In the genomic region with DNA sequence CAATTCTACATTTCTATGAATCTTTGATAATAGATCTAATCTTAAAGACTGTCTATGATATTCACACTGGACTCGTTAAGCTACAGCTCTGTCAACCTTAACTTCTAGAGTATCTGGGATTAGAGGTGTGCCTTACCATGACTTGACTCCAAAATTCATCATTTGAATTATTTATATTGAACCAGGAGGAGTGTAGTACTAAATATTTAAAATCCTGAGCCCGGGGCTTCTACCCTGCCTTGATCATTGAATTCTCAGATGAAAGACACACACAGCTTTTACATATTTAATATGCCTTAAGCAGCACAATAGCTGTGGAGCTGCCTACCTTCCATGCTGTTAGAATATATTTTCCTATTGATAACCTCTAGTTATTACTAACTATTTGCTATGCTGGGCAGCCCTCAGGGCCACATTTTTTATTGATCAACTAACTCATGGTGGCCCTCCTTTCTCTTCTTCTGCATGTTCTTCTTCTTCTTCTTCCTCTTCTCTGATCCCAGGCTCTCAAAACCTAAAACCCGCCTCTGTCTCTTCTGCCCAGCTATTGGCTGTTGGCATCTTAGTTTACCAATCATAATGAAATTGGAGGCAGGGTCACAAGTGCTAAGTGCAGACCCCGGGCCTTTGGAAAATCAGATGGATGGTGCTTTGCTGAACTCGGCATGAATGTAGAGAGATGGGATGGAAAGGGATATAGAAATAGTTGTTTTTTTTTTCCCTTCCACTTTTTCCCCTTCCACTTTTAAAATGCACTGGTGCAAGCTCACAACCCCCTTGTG, we compare ENCODE assay signal across 31 mouse cellular contexts. TPM values are rescaled to one million over a fixed set of nuclear protein-coding genes. Genes with fewer than 3 reads are reported as not detected.
"Had no signal": no experiment of that assay in that cellular context is flagged by ENCODE, and none has a peak within 500 bp of the region (broad histone marks: within the 10 kb centered on the region; RNA-seq: fewer than 3 reads in every experiment).

No protein-coding gene starts in this region.

- ATAC-seq: hindbrain, postnatal 0 days; intestine, embryonic 16.5 days had no signal

- H3K27ac ChIP-seq: heart, adult 2 months; heart, embryonic 13.5 days; heart, embryonic 15.5 days; hindbrain, embryonic 13.5 days; hindbrain, embryonic 15.5 days; hindbrain, postnatal 0 days; kidney, embryonic 15.5 days; kidney, postnatal 0 days; left cerebral cortex, adult 2 months; limb, embryonic 13.5 days; limb, embryonic 15.5 days had no signal

- DNase-seq: gastrocnemius, postnatal 14 days; gastrocnemius, postnatal 36 days; heart, adult 11 months; heart, adult 2 months; heart, postnatal 14 days; heart, postnatal 36 days; kidney, adult 11 months; kidney, adult 2 months; kidney, adult 9 months; kidney, postnatal 14 days; kidney, postnatal 36 days; left cerebral cortex, postnatal 4 days had no signal

- H3K4me3 ChIP-seq: heart, adult 2 months; heart, embryonic 13.5 days; heart, embryonic 15.5 days; hindbrain, embryonic 13.5 days; hindbrain, embryonic 15.5 days; kidney, embryonic 15.5 days; left cerebral cortex, adult 2 months; limb, embryonic 13.5 days; limb, embryonic 15.5 days had no signal

- H3K9me3 ChIP-seq: heart, embryonic 13.5 days; heart, embryonic 15.5 days; hindbrain, embryonic 13.5 days; hindbrain, embryonic 15.5 days; kidney, embryonic 15.5 days; limb, embryonic 13.5 days; limb, embryonic 15.5 days had no signal

- H3K4me2 ChIP-seq: heart, embryonic 11.5 days; heart, embryonic 13.5 days; heart, embryonic 15.5 days; hindbrain, embryonic 13.5 days; hindbrain, embryonic 15.5 days; kidney, embryonic 15.5 days; limb, embryonic 13.5 days; limb, embryonic 15.5 days had no signal

- H3K36me3 ChIP-seq: heart, embryonic 13.5 days; heart, embryonic 15.5 days; hindbrain, embryonic 13.5 days; hindbrain, embryonic 15.5 days; kidney, embryonic 15.5 days; limb, embryonic 13.5 days; limb, embryonic 15.5 days had no signal

- H3K4me1 ChIP-seq: heart, embryonic 13.5 days; hindbrain, embryonic 13.5 days; hindbrain, embryonic 15.5 days; kidney, embryonic 15.5 days; limb, embryonic 13.5 days; limb, embryonic 15.5 days had no signal

- H3K9ac ChIP-seq: heart, embryonic 13.5 days; heart, embryonic 15.5 days; hindbrain, embryonic 13.5 days; hindbrain, embryonic 15.5 days; kidney, embryonic 15.5 days; limb, embryonic 13.5 days; limb, embryonic 15.5 days had no signal

- H3K27me3 ChIP-seq: hindbrain, embryonic 15.5 days had no signal

RNA-seq across cellular contexts. Expression of gene Pdcd1, which starts 33.2 kb away (rescaled TPM):
- total RNA-seq: gastrocnemius, adult 18-20 months; gastrocnemius, adult 8-10 months; gastrocnemius, postnatal 14 days; gastrocnemius, postnatal 36 days; heart, adult 2 months; heart, postnatal 36 days; hematopoietic stem cell, adult 5-6 weeks; hindbrain, postnatal 0 days; left cerebral cortex, adult 2 months; left cerebral cortex, postnatal 14 days had no signal
- polyA plus RNA-seq: hindbrain, embryonic 11.5 days; hindbrain, embryonic 13.5 days; hindbrain, postnatal 0 days; kidney, embryonic 15.5 days; kidney, postnatal 0 days; limb, embryonic 11.5 days; liver, adult 2 months had no signal
